Mouse (Mus musculus): ENCODE measurements around the gene Cenpv. TPM values are rescaled to one million over a fixed set of nuclear protein-coding genes. Genes with fewer than 3 reads are reported as not detected.

Gene Cenpv
- total and polyA plus RNA-seq, 3 experiments = 24.4 to 107 (median 33.6) TPM

- TF ChIP-seq ELF1 (IDR thresholded peaks at IDR 0.05; ENCODE audit: low read depth, low read length) (no peak), SIN3A (IDR thresholded peaks at IDR 0.05; ENCODE audit: low read length) (no peak), JUND (conservative IDR thresholded peaks at IDR 0.05; ENCODE audit: low read depth, low read length) (no peak), USF2 (conservative IDR thresholded peaks at IDR 0.05; ENCODE audit: low read depth, low read length) (no peak), ETS1 (conservative IDR thresholded peaks at IDR 0.05; ENCODE audit: low read depth, low read length) (no peak), BHLHE40 (IDR thresholded peaks at IDR 0.05; ENCODE audit: low read depth, low read length) (no peak), MAX (IDR thresholded peaks at IDR 0.05; ENCODE audit: low read length) (no peak), PAX5 (IDR thresholded peaks at IDR 0.05; ENCODE audit: low read length) (no peak), ZC3H11A (IDR thresholded peaks at IDR 0.05; ENCODE audit: low read depth, low read length) (no peak)
- H3K4me1 ChIP-seq (ENCODE audit: control insufficient read depth in 1 of 2, insufficient read depth in 2 of 2) = peaks cover 10 to 31% of the 10 kb centered on the region in 2 experiments
- peaks cover 0 to 7% of the 10 kb centered on the region in 2 experiments for H3K36me3 ChIP-seq (replicated peaks in 1 of 2; ENCODE audit: control insufficient read depth in 1 of 2, insufficient read depth in 1 of 2, low read length in 1 of 2)
- dilution Hi-C loops (cut with MboI; ENCODE audit: extremely low pct_ligation_motif_present, extremely low pct_unique_long_range_greater_than_20kb, low sequenced_read_pairs) = no loop called here
- no peak overlapping the region for H3K27ac ChIP-seq (ENCODE audit: insufficient read depth, low read depth)
- H3K9ac ChIP-seq (ENCODE audit: insufficient read depth, low read depth) = 0 out of 2 replicates have a peak overlapping the region, but pooled peaks have one; percentile 5
- no peak for DNase-seq (ENCODE audit: extremely low read depth)
- H3K4me2 ChIP-seq (ENCODE audit: insufficient read depth, low read depth, poor library complexity, severe bottlenecking) = no peak overlapping the region
- no peak overlapping the region for H3K4me3 ChIP-seq (replicated peaks in 1 of 3; ENCODE audit: low read depth in 2 of 3, low read length in 2 of 3, poor library complexity in 1 of 3)
- peaks cover 18% of the 10 kb centered on the region for H3K79me2 ChIP-seq (replicated peaks; ENCODE audit: control insufficient read depth, extremely low read depth, insufficient read depth, poor library complexity, severe bottlenecking)
- peaks cover 29% of the 10 kb centered on the region for H3K27me3 ChIP-seq (replicated peaks)
- in situ Hi-C loops (cut with MboI; ENCODE audit: low pct_ligation_motif_present, low pct_unique_long_range_greater_than_20kb, low sequenced_read_pairs) = no loop called here
- no peaks in the 10 kb centered on the region for H3K9me3 ChIP-seq (replicated peaks; ENCODE audit: low read length)
These were observed 1.9 kb upstream of the Cenpv start for GRCm38 (mm10) chr11:62540969-62541368.

DNA sequence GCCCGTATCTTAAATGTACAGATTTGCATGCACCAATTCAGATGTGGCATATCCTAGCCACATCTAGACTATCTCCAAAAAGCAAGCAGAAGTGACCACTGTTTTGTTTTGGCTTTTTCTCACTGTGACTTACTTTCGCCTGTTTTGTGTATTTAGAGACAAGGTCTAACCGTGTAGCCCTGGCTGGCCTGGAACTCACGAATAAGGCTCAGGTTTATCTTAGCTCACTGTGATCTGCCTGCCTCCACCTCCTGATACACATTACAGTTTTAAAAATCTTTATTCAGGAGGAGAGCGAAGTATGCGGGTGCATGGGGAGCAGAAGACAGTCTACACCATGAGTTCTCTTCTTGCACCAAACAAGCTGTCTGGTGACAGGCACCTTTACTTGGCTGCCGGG lies 1.1 kb upstream of the Cenpv start:
- H3K27me3 ChIP-seq (replicated peaks) = peaks cover 29% of the 10 kb centered on the region
- H3K9me3 ChIP-seq (replicated peaks; ENCODE audit: low read length) = no peaks in the 10 kb centered on the region
- DNase-seq (ENCODE audit: extremely low read depth) = no peak
- H3K79me2 ChIP-seq (replicated peaks; ENCODE audit: control insufficient read depth, extremely low read depth, insufficient read depth, poor library complexity, severe bottlenecking) = peaks cover 19% of the 10 kb centered on the region
- no peak overlapping the region for H3K4me3 ChIP-seq (replicated peaks in 1 of 3; ENCODE audit: low read depth in 2 of 3, low read length in 2 of 3, poor library complexity in 1 of 3)
- H3K4me1 ChIP-seq (ENCODE audit: control insufficient read depth in 1 of 2, insufficient read depth in 2 of 2) = peaks cover 10 to 31% of the 10 kb centered on the region in 2 experiments
- in situ Hi-C loops (cut with MboI; ENCODE audit: low pct_ligation_motif_present, low pct_unique_long_range_greater_than_20kb, low sequenced_read_pairs) = no loop called here
- dilution Hi-C loops (cut with MboI; ENCODE audit: extremely low pct_ligation_motif_present, extremely low pct_unique_long_range_greater_than_20kb, low sequenced_read_pairs) = no loop called here
- H3K27ac ChIP-seq (ENCODE audit: insufficient read depth, low read depth) = no peak overlapping the region
- peaks cover 4 to 6% of the 10 kb centered on the region in 2 experiments for H3K36me3 ChIP-seq (replicated peaks in 1 of 2; ENCODE audit: control insufficient read depth in 1 of 2, insufficient read depth in 1 of 2, low read length in 1 of 2)
- no peak for TF ChIP-seq USF2 (conservative IDR thresholded peaks at IDR 0.05; ENCODE audit: low read depth, low read length)
- TF ChIP-seq MXI1 (IDR thresholded peaks at IDR 0.05; ENCODE audit: low read depth, low read length) = 0 out of 2 replicates have a peak, but pooled peaks have one; percentile 20
- H3K9ac ChIP-seq (ENCODE audit: insufficient read depth, low read depth) = no peak overlapping the region
- no peak overlapping the region for H3K4me2 ChIP-seq (ENCODE audit: insufficient read depth, low read depth, poor library complexity, severe bottlenecking)

- no peaks in the 10 kb centered on the region for H3K9me3 ChIP-seq (replicated peaks; ENCODE audit: low read length)
- peaks cover 10 to 31% of the 10 kb centered on the region in 2 experiments for H3K4me1 ChIP-seq (ENCODE audit: control insufficient read depth in 1 of 2, insufficient read depth in 2 of 2)
- peak overlapping the region; percentile 40 for H3K27ac ChIP-seq (ENCODE audit: insufficient read depth, low read depth)
- H3K4me2 ChIP-seq (ENCODE audit: insufficient read depth, low read depth, poor library complexity, severe bottlenecking) = peak overlapping the region; percentile 39
- peaks cover 29% of the 10 kb centered on the region for H3K27me3 ChIP-seq (replicated peaks)
- in situ Hi-C loops (cut with MboI; ENCODE audit: low pct_ligation_motif_present, low pct_unique_long_range_greater_than_20kb, low sequenced_read_pairs) (no loop called here), dilution Hi-C loops (cut with MboI; ENCODE audit: extremely low pct_ligation_motif_present, extremely low pct_unique_long_range_greater_than_20kb, low sequenced_read_pairs) (no loop called here)
- H3K4me3 ChIP-seq (replicated peaks in 1 of 3; ENCODE audit: low read depth in 2 of 3, low read length in 2 of 3, poor library complexity in 1 of 3) = peak overlapping the region; percentile 54 to 81 (median 68)
- H3K36me3 ChIP-seq (replicated peaks in 1 of 2; ENCODE audit: control insufficient read depth in 1 of 2, insufficient read depth in 1 of 2, low read length in 1 of 2) = peaks cover 9 to 10% of the 10 kb centered on the region in 2 experiments
- H3K9ac ChIP-seq (ENCODE audit: insufficient read depth, low read depth) = peak overlapping the region; percentile 80
- peaks cover 19% of the 10 kb centered on the region for H3K79me2 ChIP-seq (replicated peaks; ENCODE audit: control insufficient read depth, extremely low read depth, insufficient read depth, poor library complexity, severe bottlenecking)
- DNase-seq (ENCODE audit: extremely low read depth) = no peak
- peak; percentile 7; the same call in 1 of the 2 replicates for TF ChIP-seq MEF2A (IDR thresholded peaks at IDR 0.05; ENCODE audit: borderline replicate concordance, low read depth, low read length)
- peak; percentile 61 for TF ChIP-seq MXI1 (IDR thresholded peaks at IDR 0.05; ENCODE audit: low read depth, low read length)
- peak; percentile 66; the same call in 1 of the 2 replicates for TF ChIP-seq MYC (IDR thresholded peaks at IDR 0.05; ENCODE audit: low read depth, low read length)
- TF ChIP-seq UBTF (IDR thresholded peaks at IDR 0.05; ENCODE audit: low read depth, low read length) = peak; percentile 99
- peak; percentile 40; the same call in 1 of the 2 replicates for TF ChIP-seq SIN3A (IDR thresholded peaks at IDR 0.05; ENCODE audit: low read length)
- peak; percentile 32; the same call in 1 of the 2 replicates for TF ChIP-seq POLR2A (IDR thresholded peaks at IDR 0.05; ENCODE audit: low read depth, low read length)
- peak; percentile 78 for TF ChIP-seq BHLHE40 (IDR thresholded peaks at IDR 0.05; ENCODE audit: low read depth, low read length)
- TF ChIP-seq MAX (IDR thresholded peaks at IDR 0.05; ENCODE audit: low read length) = peak; percentile 73; the same call in 1 of the 2 replicates
- no peak for TF ChIP-seq TBP (conservative IDR thresholded peaks at IDR 0.05; ENCODE audit: low read depth, low read length)
- no peak for TF ChIP-seq ZKSCAN1 (IDR thresholded peaks at IDR 0.05; ENCODE audit: borderline replicate concordance, low read depth, low read length)
- no peak for TF ChIP-seq PAX5 (IDR thresholded peaks at IDR 0.05; ENCODE audit: low read length)
These were observed 556 bp downstream of the Cenpv start for GRCm38 (mm10) chr11:62538321-62539088.

Data from CH12.LX (cell line).